In genomic region chr2:163054335-163054840, GRCm38 (mm10) we compare ENCODE assay signal across 8 mouse cellular contexts. TPM values are rescaled to one million over a fixed set of nuclear protein-coding genes. Genes with fewer than 3 reads are reported as not detected.
DNase-seq lines count a peak whose midpoint lies in the region; ATAC-seq and TF ChIP-seq lines count a peak whose summit lies in the region.

Mybl2 (plus strand) TSS chr2:163054687.

- H3K27me3 ChIP-seq in forebrain, embryonic 10.5 days (ENCODE audit: poor library complexity, severe bottlenecking): peaks cover 8% of the 10 kb centered on the region; the same call in 1 of the 2 replicates
- no peaks in the 10 kb centered on the region for H3K27me3 ChIP-seq in heart, embryonic 15.5 days
- H3K27me3 ChIP-seq in liver, embryonic 14.5 days (ENCODE audit: control insufficient read depth, insufficient read depth, low read length): no peaks in the 10 kb centered on the region
- no peaks in the 10 kb centered on the region for H3K27me3 ChIP-seq in neural tube, embryonic 11.5 days (ENCODE audit: control insufficient read depth, insufficient read depth, low read length)
- H3K27me3 ChIP-seq in stomach, postnatal 0 days (ENCODE audit: control insufficient read depth, insufficient read depth, low read length): no peaks in the 10 kb centered on the region

- peak within 1 kb of the TSS; percentile 99 for H3K4me2 ChIP-seq in heart, embryonic 15.5 days
- peak within 1 kb of the TSS; percentile 70 for H3K4me2 ChIP-seq in liver, embryonic 14.5 days (ENCODE audit: low read depth)
- peak within 1 kb of the TSS; percentile 99 for H3K4me2 ChIP-seq in neural tube, embryonic 11.5 days (ENCODE audit: low read depth)
- peak within 1 kb of the TSS; percentile 100 for H3K4me2 ChIP-seq in stomach, postnatal 0 days (replicated peaks; ENCODE audit: low read depth)

- peak; percentile 59 for TF ChIP-seq EP300 in liver, embryonic 14.5 days (IDR thresholded peaks at IDR 0.05; ENCODE audit: low read depth)
- TF ChIP-seq EP300 in stomach, postnatal 0 days (optimal IDR thresholded peaks at IDR 0.05): no peak

- peak within 1 kb of the TSS; percentile 63 for H3K9ac ChIP-seq in heart, embryonic 15.5 days
- H3K9ac ChIP-seq in liver, embryonic 14.5 days (replicated peaks): peak within 1 kb of the TSS; percentile 87
- peak within 1 kb of the TSS; percentile 75 for H3K9ac ChIP-seq in neural tube, embryonic 11.5 days (ENCODE audit: low read length)
- H3K9ac ChIP-seq in stomach, postnatal 0 days (ENCODE audit: low read length): peak within 1 kb of the TSS; percentile 56

- H3K27ac ChIP-seq in forebrain, embryonic 10.5 days: peak within 1 kb of the TSS; percentile 94
- H3K27ac ChIP-seq in heart, embryonic 15.5 days: peak within 1 kb of the TSS; percentile 45; the same call in 1 of the 2 replicates
- peak within 1 kb of the TSS; percentile 60 for H3K27ac ChIP-seq in liver, embryonic 14.5 days
- 0 out of 2 replicates have a peak within 1 kb of the TSS, but pooled peaks have one; percentile 20 for H3K27ac ChIP-seq in neural tube, embryonic 11.5 days (ENCODE audit: low read depth, low read length)
- no peak within 1 kb of the TSS for H3K27ac ChIP-seq in stomach, postnatal 0 days (replicated peaks)

- peaks cover 46% of the 10 kb centered on the region for H3K4me1 ChIP-seq in forebrain, embryonic 10.5 days
- peaks cover 28% of the 10 kb centered on the region for H3K4me1 ChIP-seq in heart, embryonic 15.5 days (replicated peaks)
- H3K4me1 ChIP-seq in liver, embryonic 14.5 days (replicated peaks; ENCODE audit: control insufficient read depth in 2 of 2, insufficient read depth in 2 of 2, low read length in 1 of 2): peaks cover 14 to 30% of the 10 kb centered on the region in 2 experiments
- peaks cover 8% of the 10 kb centered on the region for H3K4me1 ChIP-seq in neural tube, embryonic 11.5 days (ENCODE audit: control insufficient read depth, insufficient read depth, low read length)
- peaks cover 4% of the 10 kb centered on the region for H3K4me1 ChIP-seq in stomach, postnatal 0 days (replicated peaks; ENCODE audit: control insufficient read depth, insufficient read depth)

- peak; percentile 83 to 90 for DNase-seq in CD8-positive naive resting alpha-beta T cell, adult 2 months (ENCODE audit: low read depth in 2 of 2, low spot score in 2 of 2)
- peak; percentile 94 for DNase-seq in c-Kit-positive CD71-negative TER-119-negative erythroid progenitor cells, embryonic 14.5 days (ENCODE audit: low read depth)
- DNase-seq in forebrain, embryonic 10.5 days (ENCODE audit: extremely low spot score, low spot score): peak; percentile 92
- DNase-seq in kidney, postnatal 25 days: peak; percentile 93 to 96
- DNase-seq in liver, embryonic 14.5 days (ENCODE audit: low read depth in 3 of 3, low spot score in 3 of 3): peak; percentile 95 to 96 (median 96)
- DNase-seq in neural tube, embryonic 11.5 days (ENCODE audit: low spot score): peak; percentile 97
- DNase-seq in stomach, postnatal 0 days (ENCODE audit: low spot score): peak; percentile 97

- H3K4me3 ChIP-seq in forebrain, embryonic 10.5 days: peak within 1 kb of the TSS; percentile 86
- peak within 1 kb of the TSS; percentile 68 for H3K4me3 ChIP-seq in heart, embryonic 15.5 days
- peak within 1 kb of the TSS; percentile 84 to 90 for H3K4me3 ChIP-seq in liver, embryonic 14.5 days (ENCODE audit: insufficient read depth in 1 of 2, low read depth in 2 of 2, low read length in 2 of 2)
- H3K4me3 ChIP-seq in neural tube, embryonic 11.5 days (ENCODE audit: low read depth, low read length): peak within 1 kb of the TSS; percentile 78
- peak within 1 kb of the TSS; percentile 62 for H3K4me3 ChIP-seq in stomach, postnatal 0 days (ENCODE audit: low read depth, low read length)

- H3K9me3 ChIP-seq in forebrain, embryonic 10.5 days: no peaks in the 10 kb centered on the region
- H3K9me3 ChIP-seq in heart, embryonic 15.5 days (replicated peaks): no peaks in the 10 kb centered on the region
- H3K9me3 ChIP-seq in liver, embryonic 14.5 days (ENCODE audit: control insufficient read depth, low read length): no peaks in the 10 kb centered on the region
- H3K9me3 ChIP-seq in neural tube, embryonic 11.5 days (ENCODE audit: control insufficient read depth, low read length): no peaks in the 10 kb centered on the region
- no peaks in the 10 kb centered on the region for H3K9me3 ChIP-seq in stomach, postnatal 0 days (ENCODE audit: control insufficient read depth, low read length)

- under 1% methylated on average over 47 of the region's 48 CpGs for WGBS in forebrain, embryonic 10.5 days
- under 1% methylated on average over 48 of the region's 48 CpGs for WGBS in heart, embryonic 15.5 days
- under 1% methylated on average over 48 of the region's 48 CpGs for WGBS in liver, embryonic 14.5 days (ENCODE audit: insufficient replicate concordance)
- under 1% methylated on average over 48 of the region's 48 CpGs for WGBS in neural tube, embryonic 11.5 days
- under 1% methylated on average over 47 of the region's 48 CpGs for WGBS in stomach, postnatal 0 days

- H3K36me3 ChIP-seq in forebrain, embryonic 10.5 days (replicated peaks): peaks cover 11% of the 10 kb centered on the region
- 0 out of 2 replicates have a peak, but pooled peaks cover 4% of the 10 kb centered on the region for H3K36me3 ChIP-seq in heart, embryonic 15.5 days
- peaks cover 4% of the 10 kb centered on the region for H3K36me3 ChIP-seq in liver, embryonic 14.5 days (replicated peaks; ENCODE audit: control insufficient read depth, insufficient read depth, low read depth)
- H3K36me3 ChIP-seq in neural tube, embryonic 11.5 days (ENCODE audit: control insufficient read depth, insufficient read depth, low read length): no peaks in the 10 kb centered on the region
- H3K36me3 ChIP-seq in stomach, postnatal 0 days (ENCODE audit: control insufficient read depth, insufficient read depth, low read length): no peaks in the 10 kb centered on the region

- TF ChIP-seq CTCF in liver, embryonic 14.5 days (IDR thresholded peaks at IDR 0.05; ENCODE audit: low read depth): no peak
- TF ChIP-seq CTCF in stomach, postnatal 0 days (IDR thresholded peaks at IDR 0.05; ENCODE audit: low read depth): no peak

- ATAC-seq in heart, embryonic 15.5 days (replicated peaks; ENCODE audit: insufficient number of reproducible peaks, insufficient read depth, low FRiP score, low read depth): peak; percentile 99
- peak; percentile 96 for ATAC-seq in liver, embryonic 14.5 days (ENCODE audit: insufficient read depth)
- peak; percentile 99 for ATAC-seq in neural tube, embryonic 11.5 days (ENCODE audit: insufficient read depth, low FRiP score, low TSS enrichment)
- peak; percentile 99 for ATAC-seq in stomach, postnatal 0 days (ENCODE audit: low FRiP score, low TSS enrichment)

RNA-seq across cellular contexts. Expression of gene Mybl2, which starts in this region (rescaled TPM):
- polyA plus RNA-seq in forebrain, embryonic 10.5 days (2016; fragmentation: Nextera tagmentation; extraction: Ambion mirVana): 63.7 and 65.1 TPM in 2 replicates
- 12.0 and 16.2 TPM in 2 replicates for polyA plus RNA-seq in heart, embryonic 15.5 days (2015; fragmentation: Nextera tagmentation; extraction: Ambion mirVana)
- polyA plus RNA-seq in liver, embryonic 14.5 days (2012; rRNA removed): 28.7 and 33.7 TPM in 2 replicates
- 30.8 and 33.5 TPM in 2 replicates for polyA plus RNA-seq in liver, embryonic 14.5 days (2014; fragmentation: Nextera tagmentation; extraction: Ambion mirVana)
- 26.6 and 27.0 TPM in 2 replicates for polyA plus RNA-seq in neural tube, embryonic 11.5 days (2014; fragmentation: Nextera tagmentation; extraction: Ambion mirVana)
- polyA plus RNA-seq in stomach, postnatal 0 days (2015; fragmentation: Nextera tagmentation; extraction: Ambion mirVana): 5.3 and 5.4 TPM in 2 replicates
